Mouse (Mus musculus): ENCODE results near the gene Zfand2a. TPM values are rescaled to one million over a fixed set of nuclear protein-coding genes. Genes with fewer than 3 reads are reported as not detected.
A peak's percentile ranks its signal among the peaks of the same experiment; 100 is the strongest.

Gene Zfand2a
- 10.5 and 12.2 TPM in 2 replicates for polyA plus RNA-seq (2015; fragmentation: Nextera tagmentation; extraction: Ambion mirVana)

DNA sequence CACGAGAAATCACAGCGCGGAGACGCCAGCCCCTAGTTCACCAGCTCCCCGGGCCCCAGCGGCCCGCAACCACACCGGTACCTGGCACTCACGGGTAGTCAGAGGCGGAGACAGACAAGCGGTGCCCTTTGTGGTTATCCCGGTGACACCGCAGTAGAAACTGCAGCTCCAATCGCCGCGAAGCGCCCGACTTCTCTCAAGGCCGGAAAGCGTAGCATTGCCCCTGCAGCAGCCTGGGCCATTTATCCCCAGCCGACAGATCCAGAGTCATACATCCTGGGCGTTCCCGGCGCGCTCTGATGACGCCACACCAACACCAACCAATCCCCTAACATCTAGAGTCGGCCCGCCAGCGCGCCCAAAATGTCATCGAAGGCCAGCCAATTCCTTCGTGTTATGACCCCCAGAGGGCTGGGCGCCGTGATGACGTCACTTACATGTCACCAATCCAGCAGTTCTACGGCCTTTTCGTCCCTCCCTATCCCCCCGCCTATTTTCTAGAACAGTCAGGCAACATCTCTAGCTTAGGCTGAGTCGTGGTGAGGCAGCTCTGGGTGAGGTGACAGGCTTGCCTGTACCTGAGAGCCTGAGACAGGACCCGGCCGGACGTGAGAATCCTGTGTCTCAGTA is at the start of gene Zfand2a:
Zfand2a (minus strand) TSS at position 365 of the 630 bp plus-strand sequence.
- peaks cover 33% of the 10 kb centered on the region for H3K36me3 ChIP-seq
- no peaks in the 10 kb centered on the region for H3K27me3 ChIP-seq
- peak within 1 kb of the TSS; percentile 97 for H3K4me3 ChIP-seq
- peak within 1 kb of the TSS; percentile 77 for H3K27ac ChIP-seq
- H3K4me2 ChIP-seq, result peak within 1 kb of the TSS; percentile 88
- peak; percentile 90 for ATAC-seq (ENCODE audit: insufficient number of reproducible peaks, insufficient read depth, low FRiP score, low TSS enrichment, low read depth)
- 1% methylated on average over 42 of the region's 42 CpGs for WGBS
- H3K4me1 ChIP-seq, result peaks cover 13% of the 10 kb centered on the region
- peaks cover 6% of the 10 kb centered on the region; the same call in 1 of the 2 replicates for H3K9me3 ChIP-seq
- H3K9ac ChIP-seq, result peak within 1 kb of the TSS; percentile 89

- H3K4me1 ChIP-seq, result no peaks in the 10 kb centered on the region
- ATAC-seq (ENCODE audit: insufficient number of reproducible peaks, insufficient read depth, low FRiP score, low TSS enrichment, low read depth), result no peak
- H3K27ac ChIP-seq, result no peak overlapping the region
- no peaks in the 10 kb centered on the region for H3K36me3 ChIP-seq
- H3K27me3 ChIP-seq, result peaks cover 57% of the 10 kb centered on the region
- no peak overlapping the region for H3K4me3 ChIP-seq
- no peak overlapping the region for H3K9ac ChIP-seq
- H3K9me3 ChIP-seq, result no peaks in the 10 kb centered on the region
- no peak overlapping the region for H3K4me2 ChIP-seq
- WGBS, result 70% methylated on average over 7 of the region's 7 CpGs
Observed at GRCm38 (mm10) chr5:139528851-139529250, 44.5 kb upstream of the Zfand2a start.

DNA sequence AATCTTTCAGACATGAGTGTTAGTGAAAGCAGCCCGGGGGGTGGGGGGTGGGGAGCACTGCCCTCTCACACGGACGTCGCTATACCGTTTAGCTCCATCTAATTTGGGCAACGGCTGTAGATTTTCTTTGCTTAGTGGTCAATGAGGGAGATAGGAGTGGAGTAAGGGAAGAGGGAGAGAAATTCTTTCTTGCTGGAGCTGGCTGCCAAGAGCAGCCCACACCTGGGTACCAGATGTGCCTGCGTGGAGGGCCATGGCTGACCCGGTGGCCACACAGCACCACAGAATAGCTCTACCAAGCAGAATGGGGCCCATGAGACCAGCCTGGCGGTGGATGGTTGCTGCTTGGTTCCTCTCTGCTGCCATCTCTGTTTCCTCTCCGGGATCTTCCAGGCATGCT is 37.6 kb upstream of the Zfand2a start:
- no peak for ATAC-seq (ENCODE audit: insufficient number of reproducible peaks, insufficient read depth, low FRiP score, low TSS enrichment, low read depth)
- Histone ChIP-seq H3K27me3 (peaks cover 10% of the 10 kb centered on the region; the same call in 1 of the 2 replicates), H3K9me3 (no peaks in the 10 kb centered on the region), H3K27ac (no peak overlapping the region; the same call in 1 of the 2 replicates), H3K36me3 (no peaks in the 10 kb centered on the region), H3K4me2 (no peak overlapping the region), H3K4me1 (peaks cover 13% of the 10 kb centered on the region), H3K4me3 (no peak overlapping the region), H3K9ac (no peak overlapping the region)
- 44% methylated on average over 10 of the region's 10 CpGs for WGBS

DNA sequence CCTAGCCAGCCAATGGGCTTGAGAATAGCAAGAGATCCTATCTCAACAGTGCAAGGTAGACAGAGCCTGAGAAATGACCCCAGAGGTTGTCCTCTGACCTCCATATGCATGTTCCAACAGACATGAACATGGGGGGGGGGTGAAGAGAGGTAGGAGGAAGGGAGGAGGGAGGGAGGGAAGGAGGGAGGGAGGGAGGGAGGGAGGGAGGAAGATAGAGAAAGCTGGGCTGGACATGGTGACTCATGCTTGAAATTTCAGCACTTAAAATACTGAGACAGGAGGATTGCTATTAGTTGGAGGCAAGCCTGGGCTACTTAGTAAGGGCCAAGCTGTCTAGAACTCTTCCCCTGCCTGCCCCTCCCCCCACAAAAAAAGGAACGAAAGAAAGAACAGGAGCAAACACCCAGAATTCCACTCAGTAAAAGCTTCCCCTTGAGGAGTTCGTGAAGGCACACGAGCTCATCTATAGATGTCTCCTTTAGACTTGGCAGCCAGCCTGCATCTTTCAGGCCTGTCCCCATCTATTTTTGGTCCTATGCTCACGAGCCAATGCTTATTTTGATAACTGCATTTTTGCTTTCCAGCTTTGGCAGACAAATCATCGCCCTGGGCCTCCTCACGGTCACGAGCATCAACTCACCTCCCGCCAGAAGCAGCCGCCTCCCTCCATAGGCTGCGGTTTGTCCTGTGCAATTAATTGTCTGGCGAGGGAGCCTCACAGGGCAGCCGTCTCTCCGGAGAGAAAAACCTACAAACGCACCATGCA is 35.9 kb upstream of the Zfand2a start:
- Histone ChIP-seq H3K9ac (no peak overlapping the region), H3K27me3 (peaks cover 8% of the 10 kb centered on the region), H3K4me2 (no peak overlapping the region), H3K36me3 (no peaks in the 10 kb centered on the region), H3K4me1 (peaks cover 13% of the 10 kb centered on the region), H3K4me3 (no peak overlapping the region), H3K9me3 (no peaks in the 10 kb centered on the region), H3K27ac (no peak overlapping the region)
- 45% methylated on average over 14 of the region's 14 CpGs for WGBS
- ATAC-seq (ENCODE audit: insufficient number of reproducible peaks, insufficient read depth, low FRiP score, low TSS enrichment, low read depth), result no peak

- 33% methylated on average over 11 of the region's 11 CpGs for WGBS
- Histone ChIP-seq H3K9ac (no peak overlapping the region), H3K27me3 (peaks cover 8% of the 10 kb centered on the region), H3K9me3 (no peaks in the 10 kb centered on the region; the same call in 1 of the 2 replicates), H3K4me1 (peaks cover 7% of the 10 kb centered on the region), H3K36me3 (no peaks in the 10 kb centered on the region), H3K27ac (no peak overlapping the region), H3K4me3 (no peak overlapping the region), H3K4me2 (no peak overlapping the region)
- no peak for ATAC-seq (ENCODE audit: insufficient number of reproducible peaks, insufficient read depth, low FRiP score, low TSS enrichment, low read depth)
Observed at GRCm38 (mm10) chr5:139516281-139516680, 31.9 kb upstream of the Zfand2a start.

DNA sequence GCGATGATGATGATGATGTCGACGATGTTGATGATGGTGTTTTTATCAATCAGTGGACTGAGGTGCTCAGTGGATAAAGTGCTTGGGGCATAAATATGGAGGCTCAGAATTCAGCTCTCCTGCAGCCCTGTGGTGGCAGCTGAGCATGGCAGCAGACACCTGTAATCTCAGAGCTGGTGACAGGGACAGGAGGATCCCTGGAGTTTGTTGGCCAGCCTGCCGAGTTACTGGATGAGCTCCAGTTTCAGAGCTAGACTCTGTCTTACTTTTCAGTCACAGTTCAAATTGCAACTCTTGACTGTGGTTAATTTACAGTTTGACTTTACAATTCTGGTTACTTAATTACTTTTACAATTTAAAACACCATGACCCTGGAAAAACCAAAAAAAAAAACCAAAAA is 27.9 kb upstream of the Zfand2a start:
- WGBS, result 88% methylated on average over 4 of the region's 4 CpGs
- H3K36me3 ChIP-seq, result no peaks in the 10 kb centered on the region
- ATAC-seq (ENCODE audit: insufficient number of reproducible peaks, insufficient read depth, low FRiP score, low TSS enrichment, low read depth), result no peak
- no peak overlapping the region for H3K27ac ChIP-seq
- no peaks in the 10 kb centered on the region; the same call in 1 of the 2 replicates for H3K4me1 ChIP-seq
- no peaks in the 10 kb centered on the region; the same call in 1 of the 2 replicates for H3K9me3 ChIP-seq
- H3K4me3 ChIP-seq, result no peak overlapping the region
- H3K9ac ChIP-seq, result no peak overlapping the region
- H3K4me2 ChIP-seq, result no peak overlapping the region
- peaks cover 18% of the 10 kb centered on the region for H3K27me3 ChIP-seq

GRCm38 (mm10) chr5:139510682-139511366 is 26.5 kb upstream of the Zfand2a start:
- H3K27me3 ChIP-seq, result peaks cover 23% of the 10 kb centered on the region
- no peak overlapping the region for H3K27ac ChIP-seq
- WGBS, result 15% methylated on average over 17 of the region's 17 CpGs
- H3K4me3 ChIP-seq, result no peak overlapping the region
- ATAC-seq (ENCODE audit: insufficient number of reproducible peaks, insufficient read depth, low FRiP score, low TSS enrichment, low read depth), result no peak
- H3K4me1 ChIP-seq, result no peaks in the 10 kb centered on the region
- no peak overlapping the region for H3K4me2 ChIP-seq
- H3K9me3 ChIP-seq, result no peaks in the 10 kb centered on the region; the same call in 1 of the 2 replicates
- no peak overlapping the region for H3K9ac ChIP-seq
- H3K36me3 ChIP-seq, result no peaks in the 10 kb centered on the region

DNA sequence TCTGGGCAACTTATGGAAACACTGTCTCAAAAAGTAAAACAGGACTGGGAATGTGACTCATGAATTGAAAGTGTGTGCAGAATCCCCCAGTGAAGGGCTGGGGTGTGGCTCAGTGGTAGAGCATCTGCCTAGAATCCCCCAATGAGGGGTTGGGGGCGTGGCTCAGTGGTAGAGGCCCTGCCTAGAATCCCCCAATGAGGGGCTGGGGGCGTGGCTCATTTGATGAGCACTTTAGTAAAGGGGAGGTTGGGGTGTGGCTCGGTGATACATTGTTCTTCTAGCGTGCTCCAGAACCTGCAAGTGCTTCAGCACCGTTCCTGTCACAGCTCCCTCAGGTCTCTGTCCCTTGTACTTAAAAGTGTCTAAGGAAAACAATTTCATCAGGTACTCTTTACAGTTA is 21.9 kb upstream of the Zfand2a start:
- Histone ChIP-seq H3K9ac (no peak overlapping the region), H3K9me3 (no peaks in the 10 kb centered on the region), H3K27ac (no peak overlapping the region), H3K4me2 (no peak overlapping the region), H3K36me3 (no peaks in the 10 kb centered on the region), H3K4me3 (no peak overlapping the region), H3K27me3 (peaks cover 37% of the 10 kb centered on the region), H3K4me1 (no peaks in the 10 kb centered on the region)
- ATAC-seq (ENCODE audit: insufficient number of reproducible peaks, insufficient read depth, low FRiP score, low TSS enrichment, low read depth), result no peak
- 23% methylated on average over 5 of the region's 5 CpGs for WGBS

DNA sequence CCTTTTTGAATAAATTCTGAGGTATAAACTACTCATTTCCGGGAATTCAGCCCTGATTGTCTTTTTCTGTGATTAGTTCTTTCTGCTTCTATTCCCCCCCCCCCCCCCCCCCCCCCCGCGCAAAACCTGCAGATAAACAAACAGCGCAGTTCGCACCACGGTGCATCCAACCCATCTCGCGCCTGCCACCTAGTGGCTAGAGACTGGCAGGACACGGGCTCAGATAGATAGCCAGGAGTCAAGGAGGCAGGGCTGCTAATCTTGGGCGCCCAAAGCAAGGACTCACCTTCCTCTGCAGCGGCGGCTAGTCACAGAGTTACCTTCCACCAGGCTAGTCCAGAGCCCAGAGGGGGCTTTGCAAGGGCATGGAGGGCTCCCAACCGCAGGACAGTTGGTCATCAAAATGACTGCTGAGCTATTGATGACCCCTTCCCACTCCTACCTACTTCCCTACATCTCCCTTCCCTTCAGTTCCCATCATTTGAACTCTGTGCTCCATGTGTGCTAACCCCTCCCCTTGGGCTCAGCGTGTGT is 20.8 kb upstream of the Zfand2a start:
- peaks cover 31% of the 10 kb centered on the region for H3K27me3 ChIP-seq
- no peak for ATAC-seq (ENCODE audit: insufficient number of reproducible peaks, insufficient read depth, low FRiP score, low TSS enrichment, low read depth)
- WGBS, result 6% methylated on average over 12 of the region's 14 CpGs

DNA sequence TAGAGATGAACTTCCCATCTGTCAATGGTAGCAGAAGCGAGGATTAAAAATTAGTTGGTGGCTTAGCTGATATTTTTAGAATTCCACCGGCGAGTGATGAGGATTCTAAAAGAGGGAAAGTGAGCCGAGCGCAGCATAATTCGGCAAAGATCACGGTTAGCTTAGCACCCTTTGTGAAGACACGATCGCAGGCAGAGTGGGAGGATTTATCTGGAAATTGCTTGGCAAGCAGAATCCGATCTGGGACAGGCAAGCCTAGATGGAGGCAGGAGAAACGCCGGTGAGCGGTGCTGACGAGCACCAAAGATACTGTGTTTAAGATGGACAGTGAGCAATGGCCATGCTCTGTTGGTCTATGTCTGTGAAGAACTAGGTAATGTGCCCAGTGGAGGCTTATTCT is 17.9 kb upstream of the Zfand2a start:
- Histone ChIP-seq H3K27me3 (peaks cover 23% of the 10 kb centered on the region), H3K27ac (no peak overlapping the region), H3K4me1 (no peaks in the 10 kb centered on the region), H3K9me3 (no peaks in the 10 kb centered on the region), H3K4me3 (no peak overlapping the region), H3K36me3 (no peaks in the 10 kb centered on the region), H3K4me2 (no peak overlapping the region), H3K9ac (no peak overlapping the region)
- ATAC-seq (ENCODE audit: insufficient number of reproducible peaks, insufficient read depth, low FRiP score, low TSS enrichment, low read depth), result no peak
- WGBS, result 83% methylated on average over 14 of the region's 14 CpGs

More for the DNA sequence above, 20.8 kb upstream of the Zfand2a start:
- Histone ChIP-seq H3K9ac (no peak overlapping the region), H3K4me1 (no peaks in the 10 kb centered on the region), H3K27ac (no peak overlapping the region), H3K4me2 (no peak overlapping the region), H3K4me3 (no peak overlapping the region), H3K36me3 (no peaks in the 10 kb centered on the region), H3K9me3 (no peaks in the 10 kb centered on the region)

- WGBS, result 68% methylated on average over 5 of the region's 5 CpGs
- Histone ChIP-seq H3K4me3 (no peak overlapping the region), H3K4me1 (0 out of 2 replicates have a peak, but pooled peaks cover 2% of the 10 kb centered on the region), H3K27ac (no peak overlapping the region), H3K4me2 (no peak overlapping the region), H3K9ac (no peak overlapping the region), H3K9me3 (no peaks in the 10 kb centered on the region), H3K27me3 (peaks cover 11% of the 10 kb centered on the region), H3K36me3 (no peaks in the 10 kb centered on the region)
- no peak for ATAC-seq (ENCODE audit: insufficient number of reproducible peaks, insufficient read depth, low FRiP score, low TSS enrichment, low read depth)
Observed at GRCm38 (mm10) chr5:139498791-139499190, 14.4 kb upstream of the Zfand2a start.

All from embryonic facial prominence, embryonic 13.5 days (tissue).